Mouse (Mus musculus) cerebellum, adult 11 months (tissue): Measurements from ENCODE around the gene Haghl.
"Not testable (repeated sequence)": the region's sequence is repeated elsewhere in the genome, so short reads cannot be mapped to it uniquely, and the experiment has no call there.

ENCODE experiments used
- DNase-seq: peaks from one replicate; pipeline ENCODE4 v3.0.0; 2022

Haghl gene

DNA sequence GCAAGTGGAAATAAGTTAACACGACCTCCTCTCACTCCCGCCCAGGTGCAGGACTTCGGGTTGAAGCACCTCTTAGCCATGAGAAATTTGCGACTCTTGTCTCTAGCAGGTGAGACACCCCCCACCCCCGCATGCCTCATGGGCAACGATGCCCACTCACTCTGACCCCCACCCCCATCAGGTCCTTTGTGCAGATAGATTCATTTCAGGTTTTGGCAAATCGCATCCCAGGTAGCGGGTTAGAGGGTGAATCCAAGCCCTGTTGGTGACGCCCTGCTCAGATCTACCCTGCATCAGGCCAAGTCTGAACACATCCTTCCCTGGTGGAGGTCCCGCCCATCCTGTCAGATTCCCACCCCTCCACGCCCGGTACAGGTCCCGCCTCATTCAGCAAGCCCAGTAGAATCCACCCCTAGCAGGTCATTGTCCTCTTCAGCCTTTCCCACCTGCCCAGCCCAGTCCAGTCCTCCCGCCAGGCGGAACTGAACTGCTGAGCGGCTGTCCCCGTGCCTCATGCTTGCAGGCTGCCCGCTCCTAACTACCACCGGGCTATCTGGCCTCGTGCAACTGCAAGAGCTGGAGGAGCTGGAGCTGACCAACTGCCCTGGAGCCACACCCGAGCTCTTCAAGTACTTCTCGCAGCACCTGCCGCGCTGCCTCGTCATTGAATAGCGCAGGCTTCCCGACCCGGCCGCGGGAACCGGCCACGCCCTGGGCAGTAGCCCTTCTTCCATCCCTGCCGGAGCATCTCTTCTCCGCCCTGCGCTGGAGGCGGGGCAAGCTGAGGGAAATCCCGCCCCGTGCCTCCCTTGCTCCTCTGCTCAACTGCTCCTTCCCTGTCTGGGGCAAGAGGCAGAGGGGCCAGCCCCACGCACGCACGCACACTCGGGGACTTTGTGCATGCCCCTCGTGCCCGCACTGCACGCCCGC, 33.6 kb upstream of the Haghl start:
- DNase-seq, result no peak

DNA sequence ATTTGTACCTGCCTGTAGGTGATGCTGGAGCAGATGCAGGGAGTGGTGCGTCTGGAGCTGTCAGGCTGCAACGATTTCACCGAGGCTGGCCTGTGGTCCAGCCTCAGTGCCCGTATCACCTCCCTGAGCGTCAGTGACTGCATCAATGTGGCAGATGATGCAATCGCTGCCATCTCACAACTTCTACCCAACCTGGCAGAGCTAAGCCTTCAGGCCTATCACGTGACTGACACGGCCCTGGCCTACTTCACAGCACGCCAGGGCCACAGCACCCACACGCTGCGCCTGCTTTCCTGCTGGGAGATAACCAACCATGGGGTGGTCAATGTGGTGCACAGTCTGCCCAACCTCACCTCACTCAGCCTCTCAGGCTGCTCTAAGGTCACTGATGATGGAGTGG, 32.2 kb upstream of the Haghl start:
- DNase-seq, result no peak

DNA sequence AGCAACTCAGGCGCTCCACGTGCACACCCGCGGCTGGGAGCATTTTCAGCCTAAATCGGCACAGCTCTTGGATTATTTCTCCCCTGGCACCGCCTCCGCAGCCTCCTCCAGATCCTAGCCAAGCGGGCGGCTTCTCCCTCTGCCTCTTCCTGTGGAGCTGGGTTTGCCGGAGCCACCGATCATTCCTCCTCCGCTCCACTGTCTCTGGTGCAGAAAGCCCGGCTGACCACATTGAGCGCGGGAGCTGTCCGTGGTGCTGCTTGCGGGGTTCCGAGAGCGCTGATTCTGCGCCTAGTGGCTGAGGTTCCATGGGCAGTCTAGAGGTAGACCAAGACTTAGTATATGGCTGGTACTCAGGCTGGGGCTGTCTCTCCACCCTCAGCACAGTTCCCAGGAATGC, 28.0 kb upstream of the Haghl start:
- DNase-seq, result peak; percentile 53

DNA sequence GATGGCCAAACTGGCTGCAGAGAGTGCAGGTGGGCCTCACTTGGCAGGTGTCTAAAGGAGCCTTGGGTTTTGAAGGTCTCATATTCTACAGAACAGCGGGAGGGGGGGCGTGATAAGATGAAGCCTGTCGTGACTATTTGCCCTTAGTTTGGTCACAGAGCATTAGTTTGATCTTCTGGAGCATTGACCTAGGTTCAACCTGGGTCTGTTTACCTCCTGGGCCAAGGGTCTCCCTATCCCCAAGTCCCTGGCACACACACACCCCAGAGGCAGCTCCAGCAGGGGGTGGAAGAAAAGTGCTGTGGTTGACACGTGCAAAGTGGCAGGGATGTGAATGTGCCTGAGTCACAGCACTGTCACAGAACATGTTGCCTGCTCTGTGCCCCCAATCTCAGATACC, 25.4 kb upstream of the Haghl start:
- DNase-seq, result no peak

DNA sequence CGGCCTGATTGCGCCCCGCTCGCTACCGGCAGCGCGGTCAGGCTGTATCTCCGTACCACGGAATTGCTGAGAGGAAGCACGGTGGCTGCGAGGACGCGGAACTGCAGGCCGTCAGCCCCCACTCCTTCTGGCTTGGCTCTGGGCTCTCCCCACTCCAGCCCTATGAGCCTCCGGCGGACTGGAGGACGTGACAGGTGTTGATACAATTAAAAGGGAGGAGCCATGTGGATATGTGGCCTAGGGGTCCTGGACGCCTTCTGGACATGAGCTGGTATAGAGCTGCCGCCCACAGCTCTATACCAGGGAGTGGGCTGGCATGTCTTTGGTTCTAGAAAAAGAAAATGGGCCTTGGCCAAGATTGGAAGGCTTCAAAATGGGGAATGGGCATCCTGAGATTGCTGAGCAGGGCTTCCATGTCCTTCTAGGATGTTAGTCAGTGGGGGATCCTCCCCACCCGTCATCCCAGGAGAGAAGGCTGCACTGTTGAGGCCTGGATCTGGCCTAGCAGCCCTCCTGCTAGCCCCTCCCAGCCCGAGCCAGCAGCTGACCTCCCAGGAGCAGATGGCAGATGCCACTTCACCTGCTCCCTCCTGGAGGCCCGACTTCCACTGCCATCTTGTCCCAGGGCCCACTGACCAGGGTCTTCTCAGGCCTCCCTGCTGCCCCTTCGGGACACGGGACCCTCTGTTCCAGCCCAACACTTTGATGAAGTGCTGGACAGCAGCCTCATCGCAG, 24.3 kb upstream of the Haghl start:
- peak; percentile 76 for DNase-seq

DNA sequence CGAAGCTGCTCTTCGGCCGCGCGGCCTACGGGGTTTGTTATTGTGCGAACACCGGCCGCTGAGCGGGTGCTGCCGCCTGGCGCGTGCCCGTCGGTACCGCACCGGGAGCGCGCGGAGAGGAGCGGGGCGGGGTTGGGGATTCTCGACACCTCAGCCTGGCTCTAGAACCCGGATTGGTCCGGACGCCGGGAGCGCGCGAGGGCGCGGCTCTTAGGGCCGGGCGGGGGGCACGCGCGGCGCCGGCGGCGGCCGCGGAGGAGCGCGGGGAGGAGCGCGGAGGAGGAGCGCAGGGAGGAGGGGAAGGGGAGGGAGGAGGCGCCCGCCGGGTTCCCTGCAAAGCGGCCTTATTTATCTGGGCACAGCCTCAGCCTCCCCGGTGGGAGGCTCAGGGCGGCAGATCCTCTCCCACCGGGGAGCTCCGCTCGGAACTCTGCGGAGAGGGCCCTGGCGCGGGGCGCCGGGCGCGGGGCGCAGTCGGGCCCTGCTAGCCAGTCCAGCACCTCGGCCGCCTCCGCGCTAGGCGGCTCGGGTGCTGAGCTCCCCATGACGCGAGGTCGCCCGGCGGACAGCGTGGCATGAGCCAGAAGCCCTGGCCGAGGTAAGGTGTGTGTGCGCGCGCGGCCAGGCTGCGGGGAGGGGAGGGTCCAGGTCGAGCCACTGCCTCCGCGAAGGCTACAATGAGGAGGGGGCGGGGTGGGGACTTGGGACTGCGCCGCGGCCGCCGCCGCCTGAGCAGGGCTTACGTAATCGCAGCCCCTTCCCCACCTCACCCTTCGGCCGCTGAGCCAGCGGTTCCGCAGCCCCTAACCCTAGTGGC, 23.5 kb upstream of the Haghl start, which contains the start of gene Fbxl16:
Gene Fbxl16 (plus strand): TSS at position 297 of the 817 bp plus-strand sequence.
- peak; percentile 95 for DNase-seq

DNA sequence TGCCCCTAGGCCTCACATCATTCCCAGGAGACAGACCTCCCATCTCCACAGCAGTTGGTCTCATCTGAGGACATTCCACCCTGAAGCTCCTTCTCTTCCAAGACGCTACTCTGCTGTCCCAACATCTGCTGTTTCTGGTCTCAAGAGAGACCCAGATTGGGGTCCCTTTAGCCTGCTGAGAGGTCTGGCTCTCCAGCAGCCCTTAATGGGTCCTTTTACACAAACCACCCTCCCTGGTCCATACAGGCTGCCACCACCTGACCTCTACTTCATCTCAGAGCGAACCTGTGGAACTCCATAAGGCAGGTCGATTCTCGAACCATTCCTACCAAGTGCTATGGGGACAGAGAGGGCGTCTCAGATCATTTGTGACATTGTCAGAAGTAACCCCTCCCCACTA, 22.6 kb upstream of the Haghl start:
- DNase-seq, result no peak

DNA sequence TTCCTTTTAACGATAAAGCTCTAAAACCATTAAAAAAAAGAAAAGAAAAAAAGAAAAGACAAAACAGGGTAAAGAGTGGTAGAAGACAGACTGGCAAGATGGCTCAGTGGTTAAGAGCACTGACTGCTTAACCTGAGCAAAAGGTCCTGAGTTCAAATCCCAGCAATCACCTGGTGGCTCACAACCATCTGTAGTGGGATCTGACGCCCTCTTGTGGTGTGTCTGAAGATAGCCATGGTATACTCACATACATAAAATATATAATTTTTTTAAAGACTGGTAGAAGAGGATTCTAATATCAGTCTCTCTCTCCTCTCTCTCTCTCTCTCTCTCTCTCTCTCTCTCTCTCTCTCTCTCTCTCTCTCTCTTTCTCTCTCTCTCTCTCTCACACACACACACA, 22.0 kb upstream of the Haghl start:
- not testable (repeated sequence) for DNase-seq

DNA sequence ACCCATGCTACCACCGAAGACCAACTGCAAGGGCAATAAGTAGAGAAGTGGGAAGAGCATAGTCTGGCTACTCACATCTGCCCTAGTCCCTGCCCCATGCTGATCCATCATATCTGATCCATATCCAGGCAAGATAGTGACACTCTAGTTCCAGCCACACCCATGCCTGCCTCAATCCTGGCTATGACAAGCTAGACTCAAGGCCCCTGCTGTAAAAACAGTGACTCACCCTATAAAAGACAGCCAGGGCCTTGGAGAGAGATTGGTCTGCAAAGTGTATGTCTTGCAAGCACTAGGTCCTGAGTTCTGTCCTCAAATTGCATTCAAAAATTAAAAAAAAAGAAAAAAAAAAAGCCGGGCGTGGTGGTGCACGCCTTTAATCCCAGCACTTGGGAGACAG, 21.0 kb upstream of the Haghl start:
- no peak for DNase-seq

DNA sequence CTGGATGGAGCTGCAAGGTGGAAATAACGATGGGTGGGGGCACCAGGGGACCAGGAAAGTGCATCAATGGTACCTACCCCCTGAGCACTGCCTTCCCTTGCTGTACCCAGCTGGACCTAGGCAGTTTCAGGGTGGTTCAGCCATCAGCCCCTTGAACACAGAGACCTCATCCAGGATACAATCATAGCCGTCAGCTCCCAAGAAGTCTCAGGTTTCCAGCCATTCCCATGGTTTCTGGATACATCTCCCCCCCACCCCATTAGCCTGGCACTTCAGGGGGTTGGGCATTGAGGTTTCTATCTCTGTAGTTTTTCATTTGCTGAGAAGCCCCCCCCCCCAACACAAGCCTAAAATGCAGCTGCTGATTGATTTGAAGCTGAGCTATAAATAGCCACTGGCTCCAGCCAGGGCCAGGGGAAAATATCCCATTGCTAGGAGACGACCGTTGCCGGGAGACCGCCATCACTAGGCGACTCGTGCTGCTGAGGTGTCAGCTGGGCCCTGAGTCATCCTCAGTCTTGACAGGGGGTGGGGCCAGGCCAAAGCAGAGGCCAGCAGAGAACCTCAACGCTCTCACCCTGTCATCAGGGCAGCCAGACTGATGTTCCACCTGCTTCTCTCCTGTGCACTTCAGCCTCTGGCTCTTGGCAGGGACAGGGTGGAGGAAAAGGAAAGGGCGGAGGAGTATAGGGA, 17.5 kb upstream of the Haghl start:
- no peak for DNase-seq

DNA sequence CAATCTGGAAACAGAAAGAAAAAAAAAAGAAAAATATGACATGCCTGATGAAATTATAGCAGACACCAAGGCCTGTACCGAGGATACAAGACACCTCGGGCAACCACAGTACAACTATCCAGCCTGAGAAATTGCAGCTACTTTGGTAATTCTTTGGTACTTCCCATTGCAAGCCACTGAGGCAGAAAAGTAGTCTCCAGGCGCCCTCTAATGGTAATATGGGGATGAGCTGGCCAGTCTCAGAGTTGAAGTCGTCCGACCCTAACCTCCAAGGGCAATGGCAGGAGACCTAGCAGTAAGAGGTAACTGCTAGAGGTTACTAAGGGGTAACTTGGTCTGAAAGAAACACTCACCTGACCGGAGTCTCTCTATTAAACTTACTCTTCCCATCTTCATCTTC, 15.6 kb upstream of the Haghl start:
- peak; percentile 64 for DNase-seq

DNA sequence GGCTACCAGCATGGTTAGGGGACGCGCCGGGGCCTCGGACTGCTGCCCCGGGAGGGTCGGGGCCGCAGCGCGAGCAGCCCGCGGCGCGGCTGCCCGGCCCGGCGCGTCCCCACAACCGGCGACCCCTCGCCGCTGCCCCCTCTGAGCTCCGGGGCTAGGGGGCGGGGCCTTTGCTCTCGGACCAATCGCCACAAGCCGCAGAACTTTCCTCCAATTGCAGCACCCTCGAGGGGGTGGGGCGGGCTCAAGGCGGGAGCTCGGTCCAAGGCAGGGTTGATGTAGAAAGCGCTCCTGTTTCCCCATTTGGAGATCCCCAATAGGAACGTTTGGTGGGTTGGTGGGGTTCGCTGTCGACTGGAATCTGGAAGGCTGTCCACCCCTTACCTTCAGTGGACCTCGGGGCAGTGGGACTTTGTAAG, 11.5 kb upstream of the Haghl start, which contains the start of gene Metrn:
Gene Metrn (minus strand): TSS at position 186 of the 419 bp plus-strand sequence.
- peak; percentile 57 for DNase-seq

DNA sequence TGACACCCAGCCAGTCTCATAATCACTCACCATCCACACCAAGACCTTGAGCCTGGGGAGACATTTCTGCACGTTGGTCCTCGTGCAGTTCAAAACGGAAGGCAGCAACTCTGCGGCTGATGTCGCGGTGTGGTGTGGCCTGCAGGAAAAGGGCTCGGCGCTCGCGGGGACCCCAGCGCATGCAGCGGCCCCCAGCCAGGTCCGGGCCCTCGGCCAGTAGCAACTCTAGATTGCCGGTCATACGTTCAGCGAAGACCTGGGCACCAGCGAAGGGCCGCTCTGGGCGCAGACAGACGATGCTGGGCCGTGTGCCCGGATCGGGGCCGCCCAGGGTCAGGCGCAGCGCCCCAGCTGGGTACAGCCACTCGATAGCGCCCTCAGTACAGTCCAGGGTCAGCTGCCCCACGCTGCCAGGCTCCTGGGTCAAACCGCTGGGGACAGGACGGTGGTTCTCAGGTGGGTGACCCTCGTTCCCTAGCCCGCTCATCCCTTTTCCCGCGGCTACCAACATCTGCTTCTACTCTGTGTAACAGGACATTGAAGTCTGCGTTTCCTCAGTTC, 10.8 kb upstream of the Haghl start:
- no peak for DNase-seq

DNA sequence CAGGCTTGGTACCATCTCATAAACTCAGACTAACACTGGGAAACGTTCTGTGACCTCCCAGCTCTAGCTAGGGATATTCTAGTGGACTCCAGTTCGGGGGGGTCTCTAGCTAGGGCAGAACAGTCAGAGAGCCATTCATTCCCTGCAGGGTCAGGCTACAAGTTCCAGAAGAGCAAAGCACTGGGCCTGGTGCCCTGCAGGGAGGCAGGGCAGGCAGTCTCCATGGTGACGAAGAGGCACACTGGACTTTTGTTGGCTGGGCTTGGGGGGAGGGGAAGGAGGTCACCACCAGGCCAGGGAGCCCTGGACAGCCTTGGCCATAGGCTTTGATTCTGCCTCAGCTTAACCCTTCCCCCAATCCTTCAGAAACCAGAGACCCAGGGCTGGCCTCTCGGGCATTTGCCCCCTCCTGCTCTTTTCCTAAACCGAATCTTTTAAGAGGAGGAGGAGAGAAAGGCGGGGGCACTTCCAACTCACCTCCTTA, 10.2 kb upstream of the Haghl start, which contains the start of gene AC134908.4:
Gene AC134908.4 (minus strand): TSS at position 51 of the 484 bp plus-strand sequence.
- DNase-seq, result no peak

DNA sequence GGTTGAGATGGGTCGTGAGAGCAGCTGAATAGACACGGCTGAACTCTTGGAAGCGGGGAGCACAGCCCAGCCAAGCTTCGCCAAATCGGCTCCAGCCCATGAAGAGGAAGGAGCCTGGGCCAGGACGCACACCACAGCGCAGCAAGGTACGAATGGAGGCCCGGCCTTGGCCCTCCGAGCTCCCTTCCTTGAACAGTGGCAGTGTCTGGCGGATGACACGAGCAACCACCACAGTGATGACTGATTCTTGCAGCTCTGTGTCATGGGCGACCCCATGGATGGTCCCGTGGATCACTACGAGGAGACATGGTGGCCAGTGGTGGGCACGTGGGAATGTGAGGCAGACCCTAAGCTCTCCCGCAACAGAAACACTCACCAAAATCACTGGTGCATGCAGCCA, 9.5 kb upstream of the Haghl start:
- DNase-seq, result no peak

DNA sequence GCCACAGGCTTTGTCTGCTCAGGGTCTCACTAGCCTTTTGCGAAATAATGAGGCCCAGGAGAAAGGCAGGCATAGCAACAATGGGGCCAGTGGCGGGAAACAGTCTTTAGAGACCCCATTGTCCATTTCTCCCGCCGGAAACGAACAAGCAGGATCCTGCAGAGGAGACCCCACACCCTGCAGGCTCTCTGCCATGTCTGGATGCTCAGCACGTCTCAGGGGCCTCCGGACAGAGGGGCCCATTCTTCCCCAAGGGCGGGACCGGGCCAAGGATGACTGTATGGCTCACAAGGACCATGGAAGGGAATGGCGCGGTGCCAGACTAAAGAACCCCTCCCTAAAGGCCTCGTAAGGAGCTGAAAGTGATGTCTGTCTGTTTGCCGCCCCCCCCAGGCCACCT, 8.7 kb upstream of the Haghl start:
- no peak for DNase-seq

DNA sequence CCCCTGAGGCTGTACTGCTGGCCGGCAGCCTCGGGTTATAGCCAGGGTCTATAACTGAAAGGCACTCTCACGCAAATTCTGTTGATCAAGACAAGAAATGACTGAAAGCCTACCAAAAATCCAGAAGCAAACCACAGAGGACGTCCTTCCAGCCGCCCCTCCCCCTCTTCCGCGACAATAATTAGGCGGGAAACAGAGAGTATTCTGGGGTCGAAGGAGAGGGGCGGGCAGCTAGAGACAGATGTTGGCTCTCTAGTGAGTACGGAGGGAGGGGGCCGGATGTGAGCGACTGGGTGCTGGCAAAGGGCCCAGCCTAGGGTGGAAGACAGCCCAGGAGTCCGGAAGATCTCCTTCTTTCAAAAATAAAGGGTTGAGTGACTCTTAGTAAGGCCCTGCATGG, 7.1 kb upstream of the Haghl start, which contains the start of gene Fam173a:
Gene Fam173a (minus strand): TSS at position 287 of the 400 bp plus-strand sequence.
- DNase-seq, result no peak

DNA sequence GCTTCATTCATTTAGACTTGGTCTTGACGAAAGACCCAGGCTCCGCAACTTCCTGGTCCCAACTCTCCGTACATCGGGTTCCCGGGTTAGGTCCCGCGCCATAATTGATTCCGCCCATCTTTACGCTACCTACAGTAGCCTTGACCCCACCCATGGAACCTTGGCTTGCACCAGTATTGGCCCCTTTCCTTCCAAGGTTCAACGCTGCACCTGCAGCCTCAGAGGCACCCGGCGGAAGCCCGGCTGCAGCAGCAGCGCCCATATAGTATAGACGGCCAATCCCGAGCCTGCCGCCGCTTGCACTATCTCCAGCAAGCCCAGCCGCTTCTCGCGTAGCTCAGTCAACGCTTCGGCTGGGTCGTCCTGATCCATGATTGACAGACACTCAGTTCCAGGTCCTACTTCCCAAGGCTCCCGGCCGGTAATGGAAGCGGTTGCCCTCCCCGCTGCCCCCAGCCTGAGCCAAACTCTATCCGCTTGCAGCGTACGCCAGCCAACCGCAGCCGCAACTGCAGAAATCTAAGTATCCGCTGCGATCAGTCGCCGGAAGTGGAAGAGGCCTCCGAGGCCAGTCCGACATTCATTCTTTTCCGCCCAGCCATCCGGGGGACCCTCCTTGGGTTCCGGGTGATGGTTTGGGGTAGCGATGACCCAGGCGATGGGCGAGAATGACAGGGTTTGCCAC, 6.5 kb upstream of the Haghl start:
- DNase-seq, result peak; percentile 83

DNA sequence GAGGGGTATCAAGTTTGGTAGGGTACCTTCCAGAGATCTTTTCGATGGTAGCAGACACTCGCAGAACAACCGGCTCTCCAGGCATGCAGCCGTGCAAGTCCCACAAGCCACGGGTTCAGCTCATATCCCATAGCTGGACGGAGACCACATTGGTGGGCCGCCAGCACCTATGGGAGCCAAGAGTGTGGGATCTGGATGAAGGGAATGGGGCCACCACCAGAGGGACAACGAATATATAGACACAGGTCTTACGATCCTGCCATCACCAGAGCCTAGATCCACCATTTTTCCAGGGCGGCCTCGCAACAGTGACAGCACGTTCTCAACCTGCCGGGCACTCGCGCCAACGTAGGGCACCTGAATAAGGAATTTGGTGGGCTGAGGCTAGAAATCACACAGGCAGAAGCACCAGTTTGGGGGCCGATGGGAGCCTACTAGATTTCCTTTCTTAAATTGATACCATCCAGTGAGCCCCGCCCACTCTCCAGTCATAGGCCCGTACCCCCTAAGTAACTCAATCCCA, 5.9 kb upstream of the Haghl start:
- no peak for DNase-seq

DNA sequence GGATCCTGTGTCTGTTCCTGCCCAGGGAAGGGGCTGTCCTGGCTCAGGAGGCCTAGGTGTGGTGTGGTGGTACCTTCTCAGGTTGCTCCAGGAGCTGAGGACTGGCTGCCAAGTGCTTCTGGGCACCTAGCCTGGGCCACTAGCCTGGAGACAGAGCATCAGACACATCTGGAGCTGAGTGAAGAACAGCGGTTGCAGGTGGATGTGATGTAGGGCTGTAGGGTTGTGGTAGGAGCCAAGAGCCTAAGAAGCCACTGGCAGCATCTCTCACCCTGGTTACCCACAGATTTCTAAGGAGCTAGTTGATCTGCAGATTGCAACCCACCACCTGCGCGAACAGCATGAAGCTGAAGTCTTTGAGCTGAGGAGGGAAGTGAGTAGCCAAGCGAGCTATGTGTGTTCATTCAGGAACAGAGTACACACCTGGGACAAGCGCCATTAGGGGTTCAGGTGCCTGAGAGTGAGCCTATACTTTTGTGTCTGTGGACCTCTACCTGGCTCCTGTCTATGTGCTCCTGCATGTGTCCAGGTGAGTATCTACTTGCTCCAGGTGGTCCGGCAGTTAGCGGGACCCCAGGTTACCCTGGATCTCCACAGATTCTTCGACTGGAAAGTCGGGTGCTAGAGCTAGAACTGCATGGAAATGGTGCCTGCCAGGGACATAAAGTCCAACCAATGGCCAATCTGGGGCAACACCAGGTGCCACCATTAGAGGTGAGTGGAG, 1.5 kb upstream of the Haghl start:
- peak; percentile 10 for DNase-seq
